Mouse (Mus musculus) hindbrain, embryonic 12.5 days (tissue): ENCODE data around the gene Pabpn1. TPM values are rescaled to one million over a fixed set of nuclear protein-coding genes. Genes with fewer than 3 reads are reported as not detected.

Experiments used
- ATAC-seq: fragments of 200-750 bp; cut with Nextera tagmentation; 2 replicates; pipeline ENCODE4 v1.8.0; 2017; ENCODE audit warnings: moderate TSS enrichment; ENCODE audit not compliant: low FRiP score
- H3K27ac ChIP-seq: fragments of 300-500 bp; sonication (generic); 2 replicates; pipeline ENCODE4 v1.5.1; 2016; ENCODE audit warnings: mild to moderate bottlenecking
- H3K27me3 ChIP-seq: fragments of 300-500 bp; sonication (generic); 2 replicates; pipeline ENCODE4 v1.6.1; 2016; ENCODE audit warnings: mild to moderate bottlenecking
- H3K36me3 ChIP-seq: fragments of 300-500 bp; sonication (generic); 2 replicates; pipeline ENCODE4 v1.6.1; 2016; ENCODE audit warnings: mild to moderate bottlenecking
- H3K4me1 ChIP-seq: fragments of 300-500 bp; sonication (generic); 2 replicates; pipeline ENCODE4 v1.6.1; 2016
- H3K4me2 ChIP-seq: fragments of 300-500 bp; sonication (generic); replicated peaks from 2 replicates; pipeline ENCODE4 v1.6.1; 2016; ENCODE audit warnings: mild to moderate bottlenecking
- H3K4me3 ChIP-seq: fragments of 300-500 bp; sonication (generic); 2 replicates; pipeline ENCODE4 v1.5.1; 2016; ENCODE audit warnings: mild to moderate bottlenecking
- H3K9ac ChIP-seq: fragments of 300-500 bp; sonication (generic); 2 replicates; pipeline ENCODE4 v1.6.1; 2016; ENCODE audit warnings: mild to moderate bottlenecking, moderate library complexity
- H3K9me3 ChIP-seq: fragments of 300-500 bp; sonication (generic); replicated peaks from 2 replicates; pipeline ENCODE4 v1.6.1; 2016; ENCODE audit warnings: mild to moderate bottlenecking
- WGBS: fragments of 180-500 bp; shearing (Covaris S2); methylation state at CpG from one replicate; pipeline ENCODE4 v1.1.7; 2016; 5-methylcytosine and 5-hydroxymethylcytosine counted together
- polyA plus RNA-seq: library from polyadenylated mRNA; unstranded; fragments of >200 nt; fragmentation: Nextera tagmentation; extraction: Ambion mirVana; gene quantifications from 2 replicates; pipeline ENCODE4 v1.2.1, GENCODE M21; 2016

Pabpn1 gene
- polyA plus RNA-seq, 1 experiment from 2014 or later, result 201 TPM

DNA sequence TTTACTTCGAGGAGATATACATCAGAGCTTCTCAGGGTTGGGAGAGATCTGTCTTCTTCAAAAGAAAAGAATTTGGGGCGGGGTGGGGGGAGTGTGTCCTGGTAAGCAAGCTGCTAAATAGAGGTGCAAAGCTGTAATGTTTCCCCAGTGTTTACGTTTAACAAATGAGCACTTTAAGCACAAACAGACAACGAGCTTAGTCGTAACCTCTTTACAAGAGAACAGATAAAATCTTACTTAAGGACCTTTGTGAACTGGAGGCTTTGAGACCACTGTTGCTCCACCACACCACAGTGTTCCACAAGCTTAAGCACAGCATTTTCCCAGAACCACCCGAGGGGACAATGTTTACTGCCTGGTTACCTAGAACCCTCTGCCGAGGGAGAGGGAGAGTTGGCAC, 35.0 kb downstream of the Pabpn1 start:
- ATAC-seq, result no peak
- WGBS, result 15% methylated on average over 7 of the region's 7 CpGs
- Histone ChIP-seq H3K4me2 (peak overlapping the region; percentile 91), H3K27me3 (no peaks in the 10 kb centered on the region; the same call in 1 of the 2 replicates), H3K4me3 (peak overlapping the region; percentile 55), H3K36me3 (peaks cover 1% of the 10 kb centered on the region), H3K9me3 (no peaks in the 10 kb centered on the region), H3K27ac (peak overlapping the region; percentile 95), H3K9ac (peak overlapping the region; percentile 78), H3K4me1 (peaks cover 45% of the 10 kb centered on the region)

DNA sequence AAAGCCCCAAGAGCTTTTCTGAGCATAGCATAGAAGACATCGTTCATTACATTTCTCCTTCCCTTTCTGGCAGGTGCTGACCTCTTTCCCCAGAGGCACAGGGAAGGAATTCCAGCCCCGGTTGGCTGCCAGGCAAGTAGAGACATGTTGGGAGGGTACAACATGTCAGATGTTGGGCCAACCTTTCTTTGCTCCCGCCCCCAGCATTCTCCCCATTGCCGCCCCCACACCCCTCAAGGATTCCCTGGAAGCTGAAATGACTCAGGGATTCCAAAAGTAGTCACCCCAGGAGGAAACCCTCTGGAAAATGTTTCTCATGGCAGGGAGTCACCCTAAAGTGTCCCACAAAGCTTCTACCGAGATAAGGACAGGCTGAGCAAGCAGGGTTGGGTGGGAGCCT, 37.5 kb downstream of the Pabpn1 start:
- Histone ChIP-seq H3K27me3 (no peaks in the 10 kb centered on the region; the same call in 1 of the 2 replicates), H3K36me3 (no peaks in the 10 kb centered on the region), H3K9ac (no peak overlapping the region), H3K4me1 (peaks cover 39% of the 10 kb centered on the region), H3K4me3 (no peak overlapping the region), H3K9me3 (no peaks in the 10 kb centered on the region), H3K27ac (no peak overlapping the region), H3K4me2 (no peak overlapping the region)
- WGBS, result 75% methylated on average over 5 of the region's 5 CpGs
- no peak for ATAC-seq

DNA sequence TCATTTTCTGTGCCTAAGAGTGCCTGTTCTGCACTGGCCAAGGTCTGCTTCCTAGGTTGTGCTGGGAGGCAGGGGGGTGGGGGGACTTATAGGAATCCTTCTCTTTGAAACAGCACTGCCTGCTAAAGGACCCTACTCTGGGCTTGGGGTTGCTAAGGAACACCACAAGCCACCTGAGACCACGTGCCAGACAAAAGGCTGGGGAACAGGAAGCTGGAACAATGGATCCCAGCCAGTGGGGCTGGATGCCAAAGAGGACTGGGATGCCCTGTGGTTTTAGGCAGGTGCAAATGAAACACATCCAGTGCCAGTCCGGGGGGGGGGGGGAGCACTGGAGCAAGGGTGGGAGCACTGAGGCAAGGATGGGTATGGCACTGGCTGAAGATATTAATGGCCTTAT, 38.1 kb downstream of the Pabpn1 start:
- Histone ChIP-seq H3K4me3 (no peak overlapping the region), H3K36me3 (no peaks in the 10 kb centered on the region), H3K9ac (no peak overlapping the region), H3K27ac (no peak overlapping the region), H3K4me2 (no peak overlapping the region), H3K9me3 (no peaks in the 10 kb centered on the region), H3K4me1 (peaks cover 33% of the 10 kb centered on the region), H3K27me3 (no peaks in the 10 kb centered on the region; the same call in 1 of the 2 replicates)
- WGBS, result 19% methylated on average over 2 of the region's 2 CpGs
- ATAC-seq, result no peak

DNA sequence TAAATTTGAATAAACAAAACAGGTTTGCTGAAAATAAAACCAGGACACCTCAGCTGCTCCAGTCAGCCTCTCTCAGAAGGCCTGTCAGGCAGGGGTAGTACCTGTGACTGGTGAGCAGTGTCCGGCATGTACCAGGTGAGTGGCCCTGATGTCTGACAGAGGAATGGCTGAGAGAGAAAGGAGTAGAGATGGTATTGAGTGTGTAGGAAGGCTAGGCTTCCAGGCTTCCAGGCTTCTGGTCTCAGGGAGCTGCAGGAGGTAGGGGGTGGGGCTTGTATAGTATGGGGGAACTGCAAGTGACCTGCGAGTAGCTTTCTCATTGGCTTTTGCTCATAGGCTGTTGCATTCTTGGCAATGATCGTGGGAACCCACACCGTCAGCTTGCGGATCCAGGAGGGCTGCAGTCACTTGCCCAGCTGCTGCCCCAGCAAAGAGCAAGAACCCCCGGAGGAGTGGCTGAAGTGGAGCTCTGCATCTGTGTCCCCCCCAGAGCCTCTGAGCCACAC, 40.4 kb downstream of the Pabpn1 start, which contains the start of gene Il25:
Gene Il25 (plus strand): TSS at position 51 of the 506 bp plus-strand sequence.
- Histone ChIP-seq H3K36me3 (no peaks in the 10 kb centered on the region), H3K27me3 (no peaks in the 10 kb centered on the region; the same call in 1 of the 2 replicates), H3K27ac (no peak within 1 kb of the TSS), H3K4me2 (no peak within 1 kb of the TSS), H3K4me1 (peaks cover 25% of the 10 kb centered on the region), H3K4me3 (no peak within 1 kb of the TSS), H3K9me3 (no peaks in the 10 kb centered on the region), H3K9ac (no peak within 1 kb of the TSS)
- peak; percentile 14; the same call in 1 of the 2 replicates for ATAC-seq
- WGBS, result 25% methylated on average over 6 of the region's 6 CpGs

DNA sequence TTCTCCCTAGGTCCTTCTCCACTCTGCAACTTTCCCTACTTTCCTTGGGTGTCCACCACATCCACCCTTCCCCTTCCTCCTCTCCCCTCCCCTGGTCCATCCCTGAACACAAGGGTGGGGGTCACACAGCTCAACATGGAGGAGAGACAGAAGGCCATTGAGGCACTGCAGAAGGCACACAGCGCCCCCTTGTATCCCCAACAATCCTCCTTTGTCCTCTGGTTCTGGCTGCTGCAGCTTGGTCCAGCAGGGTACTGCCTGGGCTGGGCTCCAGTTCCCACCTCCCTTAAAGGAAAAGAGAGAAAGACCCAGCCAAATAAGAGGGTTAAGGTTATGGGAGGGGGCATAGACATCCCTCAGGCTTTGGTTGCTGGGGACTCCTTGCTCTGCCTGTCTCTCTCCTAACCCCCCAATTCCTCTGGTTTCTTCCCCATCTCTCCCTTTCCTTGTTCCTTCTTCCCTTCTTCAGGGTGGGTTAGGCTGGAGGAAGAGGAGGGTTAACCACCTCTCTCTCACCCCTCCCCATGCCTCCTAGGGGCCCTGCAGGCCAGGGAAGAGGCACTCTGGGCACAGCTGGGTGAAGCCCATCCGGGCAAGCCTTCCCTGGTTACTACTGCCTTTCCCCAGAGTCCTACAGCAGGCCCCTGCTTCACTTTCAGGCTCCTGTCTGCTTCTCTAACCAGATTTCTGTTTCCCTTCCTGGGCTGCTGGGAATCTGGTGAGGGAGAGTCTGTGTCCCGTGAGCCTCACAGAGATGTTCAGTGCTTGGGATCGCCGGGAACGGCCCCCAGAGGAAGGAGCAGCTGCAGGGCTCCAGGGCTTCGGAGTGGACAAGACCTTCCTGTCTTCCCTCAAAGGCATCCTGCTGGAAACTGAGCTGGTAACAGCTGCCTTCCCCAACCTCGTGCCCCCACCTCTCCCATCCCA, 43.9 kb downstream of the Pabpn1 start, which contains the start of gene Cmtm5:
Gene Cmtm5 (plus strand): TSS at position 358 of the 927 bp plus-strand sequence.
- 0 out of 2 replicates have a peak, but pooled peaks have one; percentile 24 for ATAC-seq
- peak within 1 kb of the TSS; percentile 58 for H3K27ac ChIP-seq
- no peak within 1 kb of the TSS for H3K4me3 ChIP-seq
- H3K27me3 ChIP-seq, result no peaks in the 10 kb centered on the region; the same call in 1 of the 2 replicates
- no peaks in the 10 kb centered on the region for H3K9me3 ChIP-seq
- no peaks in the 10 kb centered on the region for H3K36me3 ChIP-seq
- H3K4me2 ChIP-seq, result peak within 1 kb of the TSS; percentile 15; the same call in 1 of the 2 replicates
- WGBS, result 25% methylated on average over 8 of the region's 8 CpGs
- H3K9ac ChIP-seq, result peak within 1 kb of the TSS; percentile 28; the same call in 1 of the 2 replicates
- peaks cover 19% of the 10 kb centered on the region for H3K4me1 ChIP-seq

DNA sequence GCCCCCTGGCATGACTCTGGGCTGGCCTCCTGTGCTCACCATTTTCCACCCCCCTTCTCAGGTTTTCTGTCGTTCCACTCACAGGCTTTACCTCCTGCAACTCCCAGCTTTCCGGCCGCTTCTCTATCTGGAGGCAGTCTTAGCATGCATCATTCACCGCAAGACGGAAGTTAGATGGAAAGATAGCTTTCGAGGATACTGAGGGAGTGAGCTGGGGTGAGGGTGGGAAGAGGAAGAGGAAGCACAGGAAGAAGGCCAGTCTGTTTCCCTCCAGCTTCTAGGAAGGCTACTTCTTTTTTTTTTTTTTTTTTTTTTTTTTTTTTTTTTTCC, 44.5 kb downstream of the Pabpn1 start:
- H3K4me3 ChIP-seq, result no peak overlapping the region
- H3K27me3 ChIP-seq, result no peaks in the 10 kb centered on the region; the same call in 1 of the 2 replicates
- WGBS, result 50% methylated on average over 6 of the region's 6 CpGs
- H3K4me1 ChIP-seq, result peaks cover 19% of the 10 kb centered on the region
- 0 out of 2 replicates have a peak overlapping the region, but pooled peaks have one; percentile 28 for H3K9ac ChIP-seq
- H3K36me3 ChIP-seq, result no peaks in the 10 kb centered on the region
- ATAC-seq, result no peak
- no peaks in the 10 kb centered on the region for H3K9me3 ChIP-seq
- peak overlapping the region; percentile 58 for H3K27ac ChIP-seq
- peak overlapping the region; percentile 15; the same call in 1 of the 2 replicates for H3K4me2 ChIP-seq

DNA sequence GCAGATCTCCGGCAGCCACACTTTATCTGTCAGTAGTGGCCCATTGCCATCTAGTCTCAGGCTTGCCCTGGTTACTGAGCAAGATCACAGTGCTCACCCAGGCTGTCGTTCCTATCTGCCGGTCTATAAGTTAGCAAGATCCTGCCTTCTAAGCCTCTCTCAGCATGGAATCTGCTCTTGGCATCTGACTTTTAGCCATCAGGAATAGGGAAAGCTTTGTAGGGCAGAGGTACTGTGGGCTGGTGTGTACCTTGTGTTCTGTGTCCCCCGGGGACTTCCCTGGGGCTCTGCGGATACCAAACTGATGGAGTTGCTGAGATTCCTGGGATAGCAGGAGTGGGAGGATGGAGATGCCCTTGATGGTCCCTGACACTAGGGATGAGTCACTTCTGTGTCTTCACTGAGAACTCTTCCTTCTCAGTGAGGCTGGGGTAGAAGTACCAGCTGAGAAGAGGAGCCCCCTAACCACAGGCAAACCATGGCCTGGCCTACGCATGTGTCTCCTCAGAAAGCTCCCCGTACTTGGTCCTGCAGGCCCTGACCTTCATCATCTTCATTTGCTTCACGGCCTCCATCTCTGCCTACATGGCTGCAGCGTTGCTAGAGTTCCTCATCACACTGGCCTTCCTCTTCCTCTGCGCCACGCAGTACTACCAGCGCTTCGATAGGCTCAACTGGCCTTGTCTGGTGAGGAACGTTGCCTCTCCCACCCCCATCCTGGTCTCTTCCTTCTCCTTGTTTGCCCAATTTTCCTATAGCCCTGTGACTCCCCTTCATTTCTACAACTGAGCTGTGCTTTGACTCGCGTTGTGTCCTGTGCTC, 45.3 kb downstream of the Pabpn1 start:
- Histone ChIP-seq H3K27ac (no peak overlapping the region), H3K36me3 (no peaks in the 10 kb centered on the region), H3K4me3 (no peak overlapping the region), H3K4me1 (peaks cover 18% of the 10 kb centered on the region), H3K4me2 (no peak overlapping the region), H3K9me3 (no peaks in the 10 kb centered on the region), H3K9ac (no peak overlapping the region), H3K27me3 (no peaks in the 10 kb centered on the region; the same call in 1 of the 2 replicates)
- 89% methylated on average over 16 of the region's 16 CpGs for WGBS
- ATAC-seq, result no peak

DNA sequence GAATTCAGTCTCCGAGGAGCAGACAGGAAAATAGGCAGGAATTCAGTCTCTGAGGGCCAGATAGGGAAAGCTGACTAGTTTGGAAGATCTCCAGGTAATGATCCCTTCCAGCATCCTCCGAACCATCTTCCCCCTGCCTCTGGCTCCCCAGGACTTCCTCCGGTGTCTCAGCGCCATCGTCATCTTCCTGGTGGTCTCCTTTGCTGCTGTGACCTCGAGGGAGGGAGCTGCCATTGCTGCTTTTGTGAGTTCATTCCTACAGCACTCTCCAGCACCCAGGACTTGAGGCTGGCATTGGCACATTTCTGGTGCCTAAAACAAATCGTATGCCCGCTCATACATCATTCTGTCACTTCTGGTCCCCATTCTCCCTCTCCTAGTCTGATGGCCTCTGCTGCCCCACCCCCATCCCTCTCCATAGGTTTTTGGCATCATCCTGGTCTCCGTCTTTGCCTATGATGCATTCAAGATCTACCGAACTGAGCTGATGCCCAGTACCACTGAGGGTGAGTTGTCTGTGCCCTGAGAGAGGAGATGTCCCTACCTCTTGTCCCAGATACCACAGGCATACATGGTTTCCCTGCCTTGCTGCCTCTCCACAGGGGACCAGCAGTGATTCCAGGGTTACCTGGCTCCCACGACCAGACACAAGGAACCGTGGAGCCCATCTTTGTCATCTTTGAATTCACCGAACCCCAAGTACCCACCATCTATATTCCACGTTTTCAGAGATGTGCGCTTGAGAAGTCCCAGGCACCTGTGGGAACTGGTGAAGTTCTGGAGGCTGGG, 46.3 kb downstream of the Pabpn1 start:
- no peak for ATAC-seq
- Histone ChIP-seq H3K36me3 (no peaks in the 10 kb centered on the region), H3K4me3 (no peak overlapping the region), H3K27ac (no peak overlapping the region), H3K9ac (no peak overlapping the region), H3K4me2 (no peak overlapping the region), H3K27me3 (no peaks in the 10 kb centered on the region; the same call in 1 of the 2 replicates), H3K9me3 (no peaks in the 10 kb centered on the region), H3K4me1 (peaks cover 11% of the 10 kb centered on the region)
- 79% methylated on average over 15 of the region's 15 CpGs for WGBS

DNA sequence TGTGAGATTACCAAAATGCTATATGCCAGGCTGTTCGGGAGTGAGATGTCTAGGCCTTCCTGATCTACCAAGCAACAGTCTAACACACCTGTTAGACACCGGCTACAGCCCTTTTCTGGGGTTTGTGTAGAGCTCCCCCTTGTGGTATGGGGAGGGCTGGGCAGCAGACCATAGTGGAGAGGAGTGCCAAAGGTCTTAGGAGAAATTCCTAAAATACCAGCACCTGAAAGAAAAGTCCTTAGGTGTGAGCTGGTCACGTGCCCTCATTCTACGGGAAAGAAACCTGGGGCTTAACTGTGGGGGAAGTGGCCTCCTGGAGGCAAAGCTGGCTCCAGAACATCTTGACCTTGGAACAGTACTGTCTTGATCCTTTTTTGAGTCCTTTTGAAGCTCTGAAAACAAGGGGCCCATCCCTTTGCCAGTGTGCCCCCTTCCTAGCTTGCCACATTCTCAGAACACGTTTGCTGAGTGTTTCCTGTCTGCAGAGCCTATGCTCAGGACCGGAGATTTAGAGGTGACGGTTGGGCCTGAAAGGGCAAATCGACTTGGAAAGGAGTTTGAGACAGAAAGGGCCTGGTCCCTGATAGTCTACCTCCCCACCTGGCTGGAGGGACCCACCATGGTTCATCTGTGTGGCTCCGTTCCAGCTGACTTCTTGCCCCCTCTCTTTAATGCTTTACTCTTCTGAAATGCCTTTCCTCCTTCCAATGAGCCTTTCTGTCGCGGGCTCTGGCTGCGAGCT, 47.3 kb downstream of the Pabpn1 start:
- no peak overlapping the region for H3K4me3 ChIP-seq
- no peak for ATAC-seq
- no peaks in the 10 kb centered on the region for H3K36me3 ChIP-seq
- no peak overlapping the region for H3K27ac ChIP-seq
- H3K4me2 ChIP-seq, result no peak overlapping the region
- 53% methylated on average over 12 of the region's 12 CpGs for WGBS
- no peaks in the 10 kb centered on the region for H3K9me3 ChIP-seq
- no peaks in the 10 kb centered on the region; the same call in 1 of the 2 replicates for H3K27me3 ChIP-seq
- H3K9ac ChIP-seq, result no peak overlapping the region
- H3K4me1 ChIP-seq, result peaks cover 11% of the 10 kb centered on the region

DNA sequence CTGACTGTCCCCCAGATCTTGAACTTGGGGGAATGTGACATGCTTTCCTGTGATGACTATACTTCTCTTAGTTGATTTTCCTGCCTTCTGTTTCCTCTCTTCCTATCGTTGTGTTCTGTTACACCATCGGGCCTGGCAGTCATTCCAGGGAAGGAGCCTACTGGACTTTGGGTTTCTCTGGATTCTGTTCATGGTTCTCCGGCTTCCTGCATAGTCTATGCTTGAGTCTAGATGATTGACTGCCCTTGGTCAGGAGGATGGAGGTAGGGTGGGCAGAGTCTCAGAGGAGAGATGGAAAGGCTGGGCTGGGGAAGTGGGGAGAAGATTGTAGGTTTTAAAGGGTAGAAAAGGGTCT, 47.9 kb downstream of the Pabpn1 start:
- 81% methylated on average over 3 of the region's 3 CpGs for WGBS
- Histone ChIP-seq H3K27ac (no peak overlapping the region), H3K4me3 (no peak overlapping the region), H3K4me2 (no peak overlapping the region), H3K36me3 (no peaks in the 10 kb centered on the region), H3K9ac (no peak overlapping the region), H3K27me3 (no peaks in the 10 kb centered on the region; the same call in 1 of the 2 replicates), H3K9me3 (no peaks in the 10 kb centered on the region), H3K4me1 (peaks cover 11% of the 10 kb centered on the region)
- ATAC-seq, result no peak
